Mouse (Mus musculus): ENCODE measurements around the gene Szrd1.

Gene Szrd1

DNA sequence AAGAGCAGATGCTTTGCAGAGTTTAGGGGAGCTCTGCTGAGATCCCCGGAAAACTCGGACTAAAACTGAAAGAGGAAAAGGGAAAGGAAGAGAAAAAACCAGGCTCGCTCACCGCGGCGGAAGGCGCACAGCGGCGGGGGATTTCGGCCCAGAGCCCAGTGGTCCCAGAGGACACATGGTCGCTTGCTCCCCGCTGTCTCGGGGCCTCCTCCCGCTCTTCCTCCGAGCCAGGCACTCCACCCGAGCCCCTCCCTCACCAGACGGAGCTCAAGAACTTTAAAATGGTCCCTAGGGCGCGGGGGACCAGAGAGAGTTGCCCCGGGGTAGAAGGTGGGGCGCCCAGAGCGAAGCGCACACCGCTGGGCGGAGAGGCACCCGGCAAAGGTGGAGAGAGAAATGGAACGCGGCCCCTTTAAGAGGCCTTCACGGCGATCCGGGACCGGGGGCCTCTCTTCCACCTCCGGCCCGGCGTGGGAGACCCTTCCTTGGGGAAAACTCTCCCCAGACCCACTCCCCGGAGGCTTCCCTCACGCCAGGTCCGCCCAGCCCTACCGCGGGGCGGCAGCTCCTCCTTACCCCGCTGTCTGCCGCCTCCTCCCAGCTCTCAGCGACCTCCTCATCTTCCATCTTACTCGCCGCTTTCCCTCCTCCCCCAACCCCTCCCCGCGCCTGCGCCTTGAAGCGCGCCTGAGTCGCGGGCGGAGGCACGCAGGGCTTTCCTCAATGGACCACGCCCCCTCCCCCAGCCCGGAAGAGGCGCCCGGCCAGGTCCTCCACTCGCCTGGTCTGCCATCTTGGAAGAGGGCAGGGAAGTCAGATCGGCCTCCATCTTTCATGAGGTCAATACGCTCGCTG, at the start of gene Szrd1:
Szrd1 (minus strand) TSS at position 660 of the 855 bp plus-strand sequence.
- DNase-seq (ENCODE audit: low spot score in 2 of 2) = peak; percentile 96 to 99

DNA sequence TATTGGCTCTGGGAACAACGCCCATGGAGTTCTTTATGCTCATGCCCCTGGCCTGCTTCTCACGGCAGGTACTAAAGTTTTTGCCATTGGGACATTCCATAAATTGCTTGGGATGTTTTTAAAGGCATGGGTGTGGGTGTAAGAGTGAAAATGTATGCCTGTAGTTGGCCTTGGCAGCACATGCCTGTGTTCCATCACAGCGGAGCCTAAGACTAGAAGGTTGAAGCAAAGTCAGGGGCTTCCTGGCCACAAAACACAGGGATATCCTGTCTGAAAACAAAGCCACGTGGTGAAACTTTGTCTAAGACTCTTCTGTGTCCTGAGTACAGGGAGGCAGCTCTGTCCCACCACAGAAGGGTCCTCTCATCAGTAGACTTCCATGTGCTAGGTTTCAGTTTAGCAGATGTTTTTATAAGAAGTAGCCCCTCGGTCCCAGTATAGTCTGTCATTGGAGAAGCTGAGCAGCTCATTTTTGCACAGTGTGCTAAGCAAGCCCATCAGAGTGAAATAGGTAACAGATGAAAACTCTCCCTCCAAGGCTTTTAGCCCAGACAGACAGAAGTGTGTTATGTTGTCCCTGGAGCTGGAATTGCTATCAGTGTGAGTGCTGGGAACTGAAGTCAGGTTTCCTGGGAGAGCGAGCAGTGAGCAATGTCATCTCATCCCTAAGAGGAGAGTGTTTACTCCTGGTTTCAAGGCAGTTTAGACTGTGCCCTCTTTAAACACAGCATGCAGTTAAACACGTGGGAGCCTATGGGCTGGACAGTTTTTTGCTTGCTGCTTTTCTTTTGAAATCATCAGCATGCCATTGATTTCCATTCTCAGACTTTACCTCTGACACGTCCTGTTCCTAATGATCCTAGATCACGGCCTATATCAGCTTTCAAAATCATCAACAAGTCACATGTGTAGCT, 47.6 kb upstream of the Szrd1 start:
- DNase-seq (ENCODE audit: low spot score in 2 of 2) = no peak

DNA sequence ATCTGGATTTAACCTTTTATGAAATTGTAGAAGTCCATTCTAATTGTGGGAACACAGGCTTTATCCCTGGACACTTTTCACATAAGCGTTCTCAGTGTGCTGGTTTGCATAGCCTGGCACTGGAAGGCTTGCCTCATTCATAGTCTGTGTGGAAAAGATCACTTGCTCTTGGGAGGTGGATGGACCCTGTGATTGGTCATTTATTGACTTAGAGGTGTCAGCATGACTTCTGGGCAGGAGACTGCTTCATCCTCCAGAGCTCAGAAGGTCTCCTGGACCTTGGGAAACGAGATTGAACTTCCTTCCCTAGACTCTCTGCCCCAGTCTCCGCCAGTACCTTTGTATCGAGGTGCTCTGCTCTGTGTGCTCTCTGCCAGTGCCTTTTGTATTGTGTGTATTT, 44.9 kb upstream of the Szrd1 start:
- no peak for DNase-seq (ENCODE audit: low spot score in 2 of 2)

DNA sequence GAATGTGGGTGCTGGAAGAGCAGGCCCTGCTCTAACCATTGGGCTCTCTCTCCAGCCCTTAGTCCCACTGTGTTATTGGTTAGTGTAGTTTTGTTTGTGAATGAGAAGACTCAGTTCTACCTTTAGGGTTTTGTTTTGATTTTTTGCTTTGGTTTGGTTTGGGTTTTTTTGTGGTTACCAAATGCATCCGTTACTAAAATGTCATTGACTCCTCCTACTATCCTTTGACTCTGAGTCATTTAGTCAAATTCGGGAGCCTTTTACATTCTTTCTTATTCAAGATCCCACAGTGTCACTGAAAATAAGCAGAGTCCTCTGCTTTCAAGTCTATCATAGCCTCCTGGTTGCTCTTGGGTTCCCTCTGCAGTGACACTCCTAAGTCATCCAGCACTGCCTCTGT, 44.4 kb upstream of the Szrd1 start:
- DNase-seq (ENCODE audit: low spot score in 2 of 2) = no peak

DNA sequence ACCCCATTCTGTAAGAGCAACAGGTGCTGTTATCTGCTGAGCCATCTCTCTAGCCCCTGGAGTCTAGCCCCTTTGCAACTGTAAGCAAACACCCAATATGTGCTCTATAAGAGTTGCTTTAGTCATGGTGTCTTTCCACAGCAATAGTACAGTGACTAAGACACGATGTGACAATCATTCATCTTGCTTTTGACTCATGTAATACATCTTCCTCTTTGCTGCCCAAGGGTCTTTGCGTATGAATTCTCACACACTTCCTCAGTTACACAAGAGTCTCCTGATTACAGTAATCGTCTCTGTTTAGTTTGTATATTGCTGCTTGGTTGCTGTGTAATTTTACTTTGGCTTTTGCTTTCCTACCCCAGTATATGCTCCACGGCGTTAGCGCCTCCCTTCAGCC, 42.4 kb upstream of the Szrd1 start:
- no peak for DNase-seq (ENCODE audit: low spot score in 2 of 2)

DNA sequence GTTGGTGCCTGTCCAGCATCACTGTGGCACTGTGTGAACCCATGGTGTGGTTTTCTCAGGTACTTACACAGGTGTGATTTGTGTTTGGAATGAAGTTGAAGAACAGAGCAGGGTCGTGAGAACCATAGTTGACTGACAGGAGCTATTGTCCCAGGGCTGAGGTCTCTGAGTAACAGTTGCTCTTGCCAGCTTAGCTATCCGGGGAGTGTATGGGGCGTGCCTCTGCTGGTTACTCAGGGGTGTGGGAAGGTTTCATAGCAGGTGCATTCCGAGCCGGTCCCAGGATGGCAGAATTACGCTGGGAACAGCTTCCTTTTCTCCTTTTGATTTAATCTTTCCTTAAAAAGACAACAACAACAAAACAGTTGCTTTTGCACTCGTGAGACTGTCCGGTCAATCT, 41.3 kb upstream of the Szrd1 start:
- no peak for DNase-seq (ENCODE audit: low spot score in 2 of 2)

DNA sequence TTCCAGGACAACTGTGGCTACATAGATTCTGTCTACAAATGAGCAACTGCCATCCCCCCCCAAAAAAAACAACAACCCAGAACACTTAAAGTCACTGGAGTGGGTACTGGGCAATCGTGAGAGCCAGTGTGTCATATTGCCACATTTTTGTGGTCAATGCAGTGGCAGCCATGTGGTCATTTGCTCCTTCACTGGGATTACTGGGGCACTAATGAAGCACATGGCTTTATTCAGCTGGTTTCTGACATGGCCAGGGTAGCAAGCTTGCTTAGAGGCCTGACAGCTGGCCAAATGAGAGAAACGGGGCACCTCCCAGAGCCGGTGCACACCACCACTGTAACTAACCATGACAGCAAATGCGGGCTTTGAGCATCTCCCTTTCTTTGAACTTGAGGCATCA, 38.9 kb upstream of the Szrd1 start:
- no peak for DNase-seq (ENCODE audit: low spot score in 2 of 2)

DNA sequence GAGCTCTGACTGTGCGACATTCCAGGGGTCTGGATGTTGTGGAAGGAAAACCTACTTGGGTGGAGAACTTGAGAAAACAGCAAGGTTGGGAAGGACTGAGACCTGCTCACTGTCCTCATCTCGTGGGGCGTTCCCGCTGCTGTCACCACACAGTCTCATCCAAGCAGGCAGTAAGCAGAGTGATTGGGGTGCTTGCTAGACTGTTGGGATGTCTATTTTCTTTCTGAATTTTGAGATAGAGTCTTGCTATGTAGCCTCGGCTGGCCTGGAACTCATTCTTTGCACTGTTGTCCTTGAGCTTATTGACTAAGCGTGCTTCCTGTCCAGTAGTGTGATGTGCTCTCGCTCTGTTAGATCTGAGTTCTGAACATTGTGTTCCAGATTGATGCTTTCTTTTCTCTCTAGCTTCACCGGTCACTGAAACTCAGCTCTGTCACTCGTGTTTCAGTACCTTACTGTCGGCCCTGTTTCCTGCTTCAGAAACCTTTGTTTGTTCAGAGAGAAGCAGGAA, 36.8 kb upstream of the Szrd1 start:
- no peak for DNase-seq (ENCODE audit: low spot score in 2 of 2)

DNA sequence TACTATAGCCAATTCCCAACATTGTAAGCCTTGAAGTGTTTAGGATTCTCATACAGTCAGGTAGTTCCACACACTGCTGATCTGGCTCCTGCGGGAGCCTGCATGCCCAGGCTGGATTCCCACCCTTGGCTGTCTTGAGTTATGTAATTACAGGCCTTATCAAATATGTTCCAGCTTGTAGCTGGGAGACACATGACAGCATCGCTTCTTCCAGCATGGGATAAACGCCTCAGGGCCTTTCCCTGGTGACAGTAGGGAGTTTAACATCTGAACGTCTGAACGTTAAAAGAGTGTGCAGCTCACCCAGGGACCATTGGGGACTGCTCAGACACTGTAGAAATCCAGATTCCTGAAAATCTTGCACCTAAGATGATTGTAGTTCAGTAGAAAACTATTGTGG, 36.2 kb upstream of the Szrd1 start:
- no peak for DNase-seq (ENCODE audit: low spot score in 2 of 2)

DNA sequence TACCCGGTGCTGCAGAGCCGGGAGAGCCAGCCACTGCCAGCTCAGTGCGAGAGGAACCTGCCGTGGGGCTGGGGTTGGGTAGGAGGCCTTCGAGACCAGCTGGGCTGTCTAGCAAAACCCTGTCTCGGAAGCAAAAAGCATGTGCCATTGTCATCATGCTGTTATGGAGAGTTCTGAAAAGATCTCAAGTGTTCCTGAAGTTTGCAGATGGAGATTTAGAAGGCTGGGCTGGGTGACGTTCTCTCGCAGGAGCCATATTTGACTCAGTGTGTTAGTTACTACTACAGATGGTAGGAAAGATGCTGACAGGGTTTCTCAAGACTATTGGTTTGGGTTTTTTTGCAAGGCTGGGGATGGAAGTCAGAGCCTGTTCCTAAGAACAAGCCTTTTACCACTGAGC, 32.5 kb upstream of the Szrd1 start:
- no peak for DNase-seq (ENCODE audit: low spot score in 2 of 2)

DNA sequence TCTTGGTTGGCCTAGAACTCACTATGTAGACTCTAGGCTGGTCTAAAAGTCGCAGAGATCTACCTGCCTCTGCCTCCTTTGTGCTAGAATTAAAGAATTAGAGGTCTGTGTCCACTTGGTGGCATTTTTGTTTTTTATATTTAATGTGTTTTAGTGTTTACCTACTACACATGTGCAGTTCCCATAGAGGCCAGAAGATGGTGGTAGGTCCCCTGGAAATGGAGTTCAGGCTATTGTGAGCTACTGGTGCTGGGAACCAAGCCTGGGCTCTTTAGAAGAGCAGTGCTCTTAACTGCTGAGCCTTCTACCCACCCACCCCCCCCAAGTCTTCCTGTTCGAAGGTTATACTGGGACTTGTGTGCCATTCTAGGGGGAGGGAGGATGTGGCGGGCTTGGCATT, 27.6 kb upstream of the Szrd1 start:
- no peak for DNase-seq (ENCODE audit: low spot score in 2 of 2)

DNA sequence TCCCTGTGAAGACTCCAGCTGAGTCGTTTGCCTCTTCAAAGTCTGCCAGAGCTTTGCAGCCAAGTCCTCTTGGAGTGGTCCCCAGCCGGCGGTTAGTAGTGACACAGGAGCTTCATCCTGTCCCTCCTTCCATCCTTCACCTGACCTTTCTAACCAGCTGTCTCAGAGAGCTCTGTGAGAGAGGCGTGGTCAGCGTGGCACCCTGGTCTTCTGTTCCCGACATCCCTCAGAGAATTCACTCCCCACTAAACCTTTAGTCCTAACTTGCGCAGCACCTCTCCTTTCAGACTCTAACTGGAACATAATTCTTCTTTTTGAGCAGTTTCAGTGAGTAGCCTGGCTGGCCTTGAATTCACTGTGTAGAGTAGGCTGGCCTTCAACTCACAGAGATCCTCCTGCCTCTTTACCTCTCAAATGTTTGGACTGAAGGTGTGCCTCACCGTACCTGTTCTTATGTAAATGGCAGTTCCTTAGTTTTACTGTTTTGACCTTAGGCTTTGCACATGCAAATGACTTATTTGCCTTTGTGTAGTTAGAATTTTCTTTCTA, 26.2 kb upstream of the Szrd1 start:
- no peak for DNase-seq (ENCODE audit: low spot score in 2 of 2)

DNA sequence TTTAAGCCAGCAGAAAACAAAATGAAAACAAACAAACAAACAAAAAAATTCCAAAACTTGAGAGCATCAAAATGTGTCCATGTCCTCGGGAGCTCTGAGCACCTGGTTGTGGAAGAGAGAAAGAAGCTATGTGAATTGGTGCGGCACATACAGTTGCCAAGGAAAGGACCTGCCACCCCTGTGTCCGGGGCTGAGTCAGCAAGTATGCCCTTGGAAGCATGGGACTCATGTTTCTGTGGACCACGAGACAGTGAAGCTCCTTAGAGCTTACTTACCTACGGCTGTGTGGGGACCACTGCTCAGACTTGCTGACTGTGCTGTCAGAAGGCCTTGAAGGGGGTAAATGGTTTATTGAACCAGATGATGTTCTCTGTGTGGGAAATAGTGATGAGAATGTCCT, 24.2 kb upstream of the Szrd1 start:
- DNase-seq (ENCODE audit: low spot score in 2 of 2) = no peak

DNA sequence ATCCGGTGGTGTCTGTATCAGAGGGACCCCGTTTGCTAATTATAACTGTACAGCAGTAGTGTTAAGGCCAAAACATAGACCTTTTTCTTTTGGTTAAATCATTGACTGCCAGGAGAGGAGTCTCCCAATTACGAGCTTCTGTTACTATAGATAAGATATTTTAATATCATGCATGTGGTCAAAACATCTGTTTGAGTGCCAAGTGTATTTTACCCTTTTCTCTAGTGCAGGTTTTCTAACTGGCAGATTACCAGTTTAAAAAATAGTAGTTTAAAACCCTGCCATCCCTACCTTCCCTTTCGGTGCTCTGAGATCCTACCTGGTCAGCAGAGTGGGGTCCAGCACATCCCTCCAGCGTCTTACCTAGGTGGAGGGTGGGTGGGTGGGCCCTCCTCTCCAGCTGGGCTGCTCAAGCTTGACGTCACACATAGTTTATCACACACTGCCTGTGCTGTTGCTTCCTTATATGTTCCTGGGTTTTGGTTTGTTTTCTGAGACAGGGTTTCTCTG, 22.2 kb upstream of the Szrd1 start:
- DNase-seq (ENCODE audit: low spot score in 2 of 2) = no peak

DNA sequence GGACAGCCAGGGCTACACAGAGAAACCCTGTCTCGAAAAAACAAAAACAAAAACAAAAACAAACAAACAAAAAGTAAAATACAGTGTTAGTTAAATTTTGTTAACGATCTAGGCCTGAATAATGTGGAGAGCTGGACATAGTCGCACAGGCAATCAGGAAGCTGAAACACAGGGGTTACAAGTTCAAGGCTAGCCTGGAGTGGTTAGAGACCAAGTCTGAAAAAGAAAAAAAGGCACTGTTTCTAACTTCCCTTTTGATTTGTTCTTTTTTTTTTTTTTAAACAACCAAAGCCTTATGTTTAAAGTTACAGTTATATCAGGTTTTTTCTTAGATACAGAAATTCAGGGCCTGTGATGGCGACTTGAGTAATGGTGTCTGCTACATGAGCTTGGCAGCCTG, 20.6 kb upstream of the Szrd1 start:
- no peak for DNase-seq (ENCODE audit: low spot score in 2 of 2)

DNA sequence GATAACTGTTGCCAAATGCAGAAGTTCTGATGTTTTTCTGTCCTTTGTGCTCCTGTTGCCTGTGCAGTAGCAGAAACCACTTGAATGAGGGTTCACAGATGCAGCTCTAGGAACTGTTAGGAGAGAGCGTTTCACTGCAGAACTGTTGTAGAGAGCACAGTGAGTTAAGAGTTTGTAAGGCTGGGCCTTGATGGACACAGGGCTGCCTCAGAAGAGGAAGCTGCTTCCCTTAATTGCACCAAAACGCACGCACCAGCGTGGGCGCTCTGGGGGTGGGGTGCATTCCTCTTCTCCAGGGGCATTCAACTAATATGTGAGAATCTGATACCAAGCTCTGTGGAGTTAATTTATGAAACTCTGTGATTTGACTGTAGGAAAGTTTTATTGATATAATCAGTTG, 20.1 kb upstream of the Szrd1 start:
- DNase-seq (ENCODE audit: low spot score in 2 of 2) = no peak

DNA sequence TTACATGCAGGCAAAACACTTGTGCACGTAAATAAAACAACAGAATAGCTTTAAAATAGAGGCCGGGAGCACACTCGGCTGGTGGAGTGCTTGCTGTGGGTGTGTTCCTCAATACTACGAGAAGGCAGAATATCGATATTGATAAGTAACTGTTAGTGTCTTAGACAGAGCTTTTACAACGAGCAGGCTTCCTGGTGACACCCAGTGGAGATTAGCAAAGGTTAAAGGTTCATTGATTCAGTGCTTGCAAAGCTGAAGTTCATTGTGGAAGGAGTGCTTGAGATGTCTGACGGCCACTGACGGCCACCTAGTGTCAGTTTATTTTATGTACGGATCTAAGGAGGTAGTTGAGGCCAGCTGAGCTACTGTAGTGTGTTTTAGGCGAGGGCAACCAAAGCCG, 19.5 kb upstream of the Szrd1 start:
- DNase-seq (ENCODE audit: low spot score in 2 of 2) = no peak

DNA sequence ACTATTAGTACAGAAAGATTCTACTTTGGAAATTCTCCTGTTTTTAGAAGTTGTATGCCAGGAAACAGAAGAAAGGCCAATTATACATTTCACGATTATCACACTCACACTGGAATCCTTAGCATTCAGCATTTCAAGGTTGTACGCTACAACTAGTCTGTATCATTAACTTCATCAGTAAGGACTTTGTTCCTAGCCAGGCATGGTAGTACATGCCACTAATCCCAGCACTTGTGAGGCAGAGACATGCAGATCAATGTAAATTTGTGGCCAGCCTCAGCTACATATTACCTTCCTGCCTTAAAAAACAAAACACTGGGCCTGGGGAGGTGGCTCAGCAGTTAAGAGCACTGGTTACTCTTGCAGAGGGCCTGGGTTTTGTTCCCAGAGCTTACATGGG, 19.0 kb upstream of the Szrd1 start:
- no peak for DNase-seq (ENCODE audit: low spot score in 2 of 2)

DNA sequence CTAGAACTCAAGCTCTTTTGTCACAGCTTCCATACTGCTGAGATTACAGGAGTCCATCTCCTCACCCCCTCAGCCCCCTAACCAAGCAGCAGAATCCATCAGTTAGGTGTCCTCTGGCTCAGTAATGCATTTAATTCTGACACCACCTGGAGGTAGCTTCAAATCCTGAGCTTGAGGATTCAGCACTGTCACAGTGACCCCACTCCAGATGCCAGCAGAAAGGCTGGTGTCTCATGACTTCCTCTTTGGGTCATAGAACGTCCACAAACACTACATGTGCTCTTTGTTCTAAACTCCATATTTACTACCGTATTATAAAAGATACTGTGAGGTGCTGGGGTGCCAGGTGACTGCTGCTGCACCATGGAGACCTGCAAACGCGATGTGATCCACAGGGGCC, 17.9 kb upstream of the Szrd1 start:
- DNase-seq (ENCODE audit: low spot score in 2 of 2) = no peak

DNA sequence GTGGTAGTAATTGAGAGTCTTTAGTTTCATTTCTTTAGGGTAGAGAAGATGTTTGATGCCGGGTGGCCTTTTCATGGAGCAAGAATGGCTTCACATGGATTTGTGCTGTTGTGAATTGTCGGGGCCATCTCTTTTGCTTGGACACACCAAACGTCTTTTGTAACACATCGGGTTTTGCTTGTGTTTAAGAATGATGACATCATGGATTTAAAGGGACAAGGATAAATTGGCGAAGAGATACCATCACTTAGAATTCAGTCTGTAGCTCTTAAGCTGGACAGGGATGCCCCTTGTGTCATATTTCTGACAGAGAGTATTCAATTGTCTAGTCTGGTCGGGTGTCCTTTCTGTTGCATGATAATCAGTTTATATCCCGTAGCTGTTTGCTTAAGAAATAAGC, 9.5 kb upstream of the Szrd1 start:
- DNase-seq (ENCODE audit: low spot score in 2 of 2) = no peak

DNA sequence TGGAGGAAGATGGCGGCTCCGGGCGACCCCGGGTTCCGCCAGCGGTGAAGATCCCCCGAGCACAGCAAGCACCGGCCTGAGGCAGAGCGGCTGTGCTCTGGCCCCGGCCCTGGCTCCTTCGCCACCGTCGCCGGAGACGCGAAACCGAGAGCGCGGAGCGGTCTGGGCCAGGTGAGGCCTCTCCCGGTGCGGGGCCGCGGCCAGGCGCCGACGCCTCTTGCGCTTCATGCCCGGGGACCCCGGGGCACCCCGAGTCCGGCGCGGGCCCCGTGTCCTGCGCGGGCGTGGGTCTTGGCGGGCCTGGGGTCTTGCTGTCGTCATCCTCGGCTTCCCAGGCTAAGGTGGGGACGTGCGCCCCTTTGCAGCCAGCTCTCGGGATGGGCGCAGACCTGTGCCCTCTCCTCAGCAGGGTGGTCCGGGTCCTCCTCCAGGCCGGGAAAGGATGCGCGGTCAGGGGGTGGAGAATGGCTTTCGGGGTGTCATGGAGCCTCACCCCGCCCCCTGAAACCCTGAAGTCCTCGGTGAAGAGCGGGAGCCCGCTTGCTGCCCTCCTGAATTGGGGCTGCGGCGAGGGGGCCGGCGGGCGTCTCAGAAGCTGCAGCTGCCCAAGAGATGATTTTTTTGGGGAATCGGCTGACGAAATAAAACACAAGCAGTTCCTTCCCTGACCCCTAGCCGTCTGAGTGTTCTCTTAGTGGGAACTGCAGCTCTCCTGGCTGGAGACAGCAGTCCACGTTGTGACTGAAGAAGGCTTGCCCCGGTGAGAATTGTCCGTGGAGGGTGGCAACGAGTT, 8.6 kb upstream of the Szrd1 start:
- no peak for DNase-seq (ENCODE audit: low spot score in 2 of 2)

Data from frontal cortex, postnatal 25 days (tissue).